Mouse (Mus musculus) left cerebral cortex, postnatal 14 days (tissue): ENCODE data around the gene Iqgap1. TPM values are rescaled to one million over a fixed set of nuclear protein-coding genes. Genes with fewer than 3 reads are reported as not detected.
"Not testable (repeated sequence)": the region's sequence is repeated elsewhere in the genome, so short reads cannot be mapped to it uniquely, and the experiment has no call there.

ENCODE experiments used
- DNase-seq, 2 experiments: peaks; one replicate each; pipeline ENCODE4 v3.0.0; 2021 to 2022; ENCODE audit warnings: low spot score in 2 of 2, mixed read lengths in 1 of 2
- intact Hi-C: fragments of 180-260 bp; cut with DNase I; formaldehyde crosslinking; loops from one replicate; pipeline ENCODE4 v1.15.1; 2025
- total RNA-seq, 2 experiments: library from RNA; stranded (reverse); gene quantifications; 2 replicates each; pipeline ENCODE4 v1.2.3; 2021

Gene Iqgap1
- total RNA-seq, 2 experiments from 2014 or later: 22.6 to 27.0 TPM

- no peak for DNase-seq
- intact Hi-C loops: loop anchor here (5.0 kb wide), 2 partner anchors 43 to 103 kb away; no protein-coding TSS in a partner anchor
Observed at GRCm38 (mm10) chr7:80845621-80846279, 20.0 kb upstream of the Iqgap1 start.

- intact Hi-C loops: loop anchor here (5.0 kb wide), 2 partner anchors 42 to 102 kb away; no protein-coding TSS in a partner anchor
- DNase-seq: no peak
Observed at GRCm38 (mm10) chr7:80844691-80845090, 18.9 kb upstream of the Iqgap1 start.

DNA sequence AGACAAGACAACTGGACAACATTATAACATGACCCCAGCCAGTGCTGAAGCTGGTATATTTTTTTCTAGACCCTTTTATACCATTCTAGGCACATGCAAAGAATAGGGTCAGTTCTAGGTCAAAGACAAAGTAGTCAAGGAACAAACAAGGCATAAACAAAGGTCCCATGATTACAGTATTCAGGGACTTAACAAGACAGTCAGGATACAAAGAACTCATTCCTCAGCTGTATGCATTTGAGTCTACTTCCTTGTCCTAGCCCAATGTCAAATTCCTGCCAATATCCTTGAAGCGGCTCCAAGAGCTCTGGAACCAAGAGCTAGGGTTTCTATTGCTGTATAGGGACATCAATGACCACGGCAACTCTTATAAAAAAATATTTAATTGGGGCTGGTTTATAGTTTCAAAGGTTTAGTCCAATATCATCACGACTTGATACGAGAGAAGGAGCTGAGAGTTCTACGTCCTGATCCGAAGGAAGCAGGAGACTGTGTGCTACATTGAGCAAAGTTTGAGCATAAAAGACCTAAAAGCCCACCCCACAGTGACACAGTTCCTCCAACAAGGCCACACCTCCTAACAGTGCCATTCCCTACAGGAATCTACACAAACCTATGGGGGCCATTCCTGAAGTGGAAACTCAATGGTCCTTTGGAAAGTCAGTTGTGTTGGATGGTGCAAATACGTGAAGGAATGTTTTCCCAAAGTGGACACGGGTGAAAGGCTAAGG is 18.3 kb upstream of the Iqgap1 start:
- DNase-seq: no peak
- intact Hi-C loops: no loop called here

GRCm38 (mm10) chr7:80843176-80843575 is 17.4 kb upstream of the Iqgap1 start:
- intact Hi-C loops: no loop called here
- no peak for DNase-seq

DNA sequence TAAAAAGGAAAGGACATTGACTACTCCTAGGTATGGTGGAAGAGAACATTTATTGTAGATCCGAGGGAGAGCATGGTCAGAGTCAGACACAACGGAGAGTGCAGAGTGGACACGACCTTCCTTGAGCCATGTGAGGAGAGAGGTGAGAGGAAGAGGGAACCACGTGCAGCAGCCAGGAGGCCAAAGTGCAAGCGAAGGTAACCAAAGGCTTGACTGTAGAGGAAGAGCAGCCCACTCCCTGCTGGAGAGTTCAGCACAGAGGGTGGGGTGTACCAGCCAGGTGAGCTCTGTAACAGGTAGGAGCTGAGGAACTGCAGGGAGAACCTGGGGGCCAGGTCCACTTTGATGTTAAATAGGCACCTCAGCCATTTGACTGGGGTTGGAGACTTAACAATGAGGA is 16.4 kb upstream of the Iqgap1 start:
- DNase-seq: no peak
- intact Hi-C loops: no loop called here

- DNase-seq: peak in 1 of 2 experiments; percentile 29
- intact Hi-C loops: no loop called here
Observed at GRCm38 (mm10) chr7:80840937-80841336, 15.2 kb upstream of the Iqgap1 start.

- DNase-seq: no peak
- intact Hi-C loops: no loop called here
Observed at GRCm38 (mm10) chr7:80840241-80840640, 14.5 kb upstream of the Iqgap1 start.

DNA sequence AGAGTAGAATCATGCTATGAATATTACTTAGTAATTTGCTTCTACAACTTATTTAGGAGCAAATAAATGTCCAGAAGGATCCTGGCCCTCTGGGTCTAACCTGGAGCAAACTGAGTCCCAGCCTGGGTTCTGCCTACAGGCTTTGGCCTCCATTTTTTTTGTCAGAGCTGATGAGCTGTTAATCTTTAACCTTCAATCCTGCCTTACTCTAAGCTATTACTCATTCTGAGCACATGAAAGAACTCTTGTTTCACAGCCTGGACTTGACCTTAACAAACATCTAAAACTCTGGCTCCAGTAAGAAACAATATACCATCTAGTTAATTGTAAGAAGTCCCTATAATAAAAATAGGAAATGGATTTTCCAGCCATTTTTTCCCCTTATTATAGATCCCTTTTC is 14.0 kb upstream of the Iqgap1 start:
- DNase-seq: no peak
- intact Hi-C loops: no loop called here

DNA sequence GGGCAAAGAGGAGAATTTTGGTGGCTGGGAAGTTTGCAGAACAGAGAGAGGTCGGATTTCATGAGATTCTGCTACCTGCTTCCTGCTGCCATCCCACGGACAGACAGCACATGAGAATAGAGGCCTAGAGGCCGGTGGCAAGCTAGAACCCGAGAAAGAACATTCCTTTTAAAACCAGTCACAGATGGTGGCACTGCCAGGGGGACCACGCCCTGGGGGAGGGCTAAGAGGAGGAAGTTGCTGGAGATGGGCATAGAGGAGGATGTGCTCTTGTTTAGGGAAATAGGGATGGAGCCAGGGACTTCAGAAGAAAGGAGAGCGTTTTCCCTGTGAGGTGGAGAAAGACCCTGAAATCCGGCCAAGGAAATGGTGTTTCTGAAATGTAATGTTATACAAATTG is 12.5 kb upstream of the Iqgap1 start:
- intact Hi-C loops: no loop called here
- DNase-seq: no peak

- intact Hi-C loops: no loop called here
- no peak for DNase-seq
Observed at GRCm38 (mm10) chr7:80837736-80838135, 12.0 kb upstream of the Iqgap1 start.

- no peak for DNase-seq
- intact Hi-C loops: no loop called here
Observed at GRCm38 (mm10) chr7:80835984-80836652, 10.3 kb upstream of the Iqgap1 start.

GRCm38 (mm10) chr7:80833651-80834532 is 8.1 kb upstream of the Iqgap1 start:
- DNase-seq: no peak
- intact Hi-C loops: no loop called here

DNA sequence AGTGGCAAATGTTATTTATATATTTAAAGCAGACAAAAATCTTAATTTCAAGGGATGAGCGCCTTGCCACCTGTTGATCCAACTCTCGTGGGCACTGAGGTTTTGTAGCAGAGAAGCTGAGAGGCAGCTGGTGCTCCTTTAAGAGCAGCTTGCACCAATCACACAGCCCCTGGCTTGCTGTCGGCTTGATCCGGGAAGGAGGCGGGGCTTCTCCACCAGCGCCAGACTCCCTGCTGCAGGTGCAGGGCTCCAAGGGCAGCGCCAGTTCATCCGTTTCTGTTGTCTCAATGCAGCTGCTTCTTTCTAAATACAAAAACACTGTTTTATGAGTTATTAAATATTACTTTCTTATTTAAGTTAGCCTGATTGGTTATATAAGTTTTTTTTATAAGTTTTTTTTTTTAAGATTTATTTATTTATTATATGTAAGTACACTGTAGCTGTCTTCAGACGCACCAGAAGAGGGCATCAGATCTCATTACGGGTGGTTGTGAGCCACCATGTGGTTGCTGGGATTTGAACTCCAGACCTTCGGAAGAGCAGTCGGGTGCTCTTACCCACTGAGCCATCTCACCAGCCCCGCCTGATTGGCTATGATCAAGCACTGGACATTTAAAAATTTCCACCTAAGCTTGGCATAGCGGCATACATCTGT is 7.3 kb upstream of the Iqgap1 start:
- intact Hi-C loops: not testable (repeated sequence)
- DNase-seq: peak; percentile 19 to 36

- DNase-seq: no peak
- intact Hi-C loops: no loop called here
Observed at GRCm38 (mm10) chr7:80832191-80832590, 6.4 kb upstream of the Iqgap1 start.

DNA sequence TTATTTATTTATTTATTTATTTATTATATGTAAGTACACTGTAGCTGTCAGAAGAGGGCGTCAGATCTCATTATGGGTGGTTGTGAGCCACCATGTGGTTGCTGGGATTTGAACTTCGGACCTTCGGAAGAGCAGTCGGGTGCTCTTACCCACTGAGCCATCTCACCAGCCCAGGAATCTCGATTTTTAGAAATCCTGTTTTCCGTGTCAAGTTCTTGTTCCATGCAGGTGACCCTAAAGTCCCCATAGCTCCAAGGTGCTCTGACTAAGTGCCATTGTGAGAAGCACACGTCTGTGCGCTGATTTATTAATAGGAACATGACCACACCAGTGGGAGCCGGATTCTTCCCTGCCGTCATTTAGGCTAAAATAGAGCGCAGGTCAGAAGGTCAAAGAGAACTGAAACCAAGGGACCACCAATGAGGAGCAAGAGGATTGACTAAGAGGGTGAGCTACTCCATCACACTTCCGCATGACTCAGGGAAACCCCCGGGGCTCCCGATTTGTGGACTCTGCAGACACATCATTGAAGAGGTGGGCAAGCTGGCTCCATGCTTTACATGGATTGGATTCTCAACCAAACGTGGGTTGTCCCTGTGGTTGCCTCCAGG is 4.5 kb upstream of the Iqgap1 start:
- DNase-seq: peak in 1 of 2 experiments; percentile 5
- intact Hi-C loops: no loop called here

GRCm38 (mm10) chr7:80828146-80828860 is 2.5 kb upstream of the Iqgap1 start:
- intact Hi-C loops: no loop called here
- peak; percentile 26 to 36 for DNase-seq

GRCm38 (mm10) chr7:80823875-80824682 is 1.7 kb downstream of the Iqgap1 start:
- intact Hi-C loops: no loop called here
- DNase-seq: no peak
